Mouse (Mus musculus) lung, embryonic 14.5 days (tissue): Measurements from ENCODE around the gene Celf2. TPM values are rescaled to one million over a fixed set of nuclear protein-coding genes. Genes with fewer than 3 reads are reported as not detected.

Experiments used
- ATAC-seq: fragments of 200-750 bp; cut with Nextera tagmentation; 2 replicates; pipeline ENCODE4 v1.8.0; 2017; ENCODE audit warnings: mild to moderate bottlenecking, moderate TSS enrichment, moderate library complexity; ENCODE audit not compliant: insufficient read depth
- DNase-seq: peaks from one replicate; pipeline ENCODE4 v3.0.0-alpha.2; 2015
- H3K27ac ChIP-seq: fragments of 300-500 bp; sonication (generic); 2 replicates; pipeline ENCODE4 v1.5.1; 2014; ENCODE audit warnings: low read depth, mild to moderate bottlenecking, moderate library complexity
- H3K27me3 ChIP-seq: fragments of 300-500 bp; sonication (generic); 2 replicates; pipeline ENCODE4 v1.6.1; 2014; ENCODE audit warnings: low read length, control low read depth; ENCODE audit not compliant: insufficient read depth
- H3K36me3 ChIP-seq: fragments of 300-500 bp; sonication (generic); 2 replicates; pipeline ENCODE4 v1.6.1; 2014; ENCODE audit warnings: control low read depth; ENCODE audit not compliant: insufficient read depth
- H3K4me1 ChIP-seq: fragments of 300-500 bp; sonication (generic); 2 replicates; pipeline ENCODE4 v1.6.1; 2014; ENCODE audit warnings: antibody characterized with exemption, control low read depth; ENCODE audit not compliant: insufficient read depth
- H3K4me2 ChIP-seq: fragments of 300-500 bp; sonication (generic); 2 replicates; pipeline ENCODE4 v1.6.1; 2014; ENCODE audit warnings: mild to moderate bottlenecking
- H3K4me3 ChIP-seq: fragments of 300-500 bp; sonication (generic); 2 replicates; pipeline ENCODE4 v1.5.1; 2014; ENCODE audit warnings: low read depth, low read length
- H3K9ac ChIP-seq: fragments of 300-500 bp; sonication (generic); 2 replicates; pipeline ENCODE4 v1.6.1; 2014
- H3K9me3 ChIP-seq: fragments of 300-500 bp; sonication (generic); 2 replicates; pipeline ENCODE4 v1.6.1; 2016; ENCODE audit warnings: low read depth, low read length, control low read depth
- CTCF ChIP-seq: IDR thresholded peaks from 2 replicates; pipeline ENCODE4 v1.5.1; 2016; ENCODE audit warnings: antibody characterized with exemption, low read depth
- WGBS: fragments of 180-500 bp; shearing (Covaris S2); extraction: QIAGEN DNeasy Blood & Tissue Kit; methylation state at CpG from one replicate; pipeline ENCODE4 v1.1.7; 2014; 5-methylcytosine and 5-hydroxymethylcytosine counted together
- polyA plus RNA-seq: library from polyadenylated mRNA; unstranded; fragments of >200 nt; fragmentation: Nextera tagmentation; extraction: Ambion mirVana; gene quantifications from 2 replicates; pipeline ENCODE4 v1.2.1, GENCODE M21; 2014

Celf2 gene
- polyA plus RNA-seq, 1 experiment from 2014 or later, result 92.3 TPM

- Histone ChIP-seq H3K4me3 (no peak overlapping the region), H3K4me1 (no peaks in the 10 kb centered on the region), H3K9me3 (no peaks in the 10 kb centered on the region), H3K9ac (no peak overlapping the region), H3K27ac (no peak overlapping the region), H3K4me2 (no peak overlapping the region), H3K36me3 (no peaks in the 10 kb centered on the region), H3K27me3 (no peaks in the 10 kb centered on the region)
- no peak for TF ChIP-seq CTCF
- 74% methylated on average over 7 of the region's 7 CpGs for WGBS
- ATAC-seq (no peak), DNase-seq (no peak)
These were observed 282.6 kb downstream of the Celf2 start for GRCm38 (mm10) chr2:7226785-7227184.

GRCm38 (mm10) chr2:7224346-7225071 lies 284.9 kb downstream of the Celf2 start:
- no peak overlapping the region for H3K27ac ChIP-seq
- H3K4me2 ChIP-seq, result no peak overlapping the region
- no peak overlapping the region for H3K4me3 ChIP-seq
- DNase-seq (no peak), ATAC-seq (no peak)
- H3K27me3 ChIP-seq, result no peaks in the 10 kb centered on the region
- WGBS, result 76% methylated on average over 3 of the region's 3 CpGs
- H3K36me3 ChIP-seq, result no peaks in the 10 kb centered on the region
- TF ChIP-seq CTCF, result no peak
- no peaks in the 10 kb centered on the region for H3K9me3 ChIP-seq
- H3K4me1 ChIP-seq, result no peaks in the 10 kb centered on the region
- no peak overlapping the region for H3K9ac ChIP-seq

GRCm38 (mm10) chr2:7223538-7223937 lies 285.8 kb downstream of the Celf2 start:
- no peak for TF ChIP-seq CTCF
- Histone ChIP-seq H3K9ac (no peak overlapping the region), H3K27me3 (no peaks in the 10 kb centered on the region), H3K27ac (no peak overlapping the region), H3K36me3 (no peaks in the 10 kb centered on the region), H3K4me3 (no peak overlapping the region), H3K9me3 (no peaks in the 10 kb centered on the region), H3K4me2 (no peak overlapping the region), H3K4me1 (no peaks in the 10 kb centered on the region)
- DNase-seq (no peak), ATAC-seq (no peak)
- WGBS, result 60% methylated on average over 2 of the region's 2 CpGs

- DNase-seq (no peak), ATAC-seq (no peak)
- Histone ChIP-seq H3K27me3 (no peaks in the 10 kb centered on the region), H3K27ac (no peak overlapping the region), H3K36me3 (no peaks in the 10 kb centered on the region), H3K9me3 (no peaks in the 10 kb centered on the region), H3K9ac (no peak overlapping the region), H3K4me2 (no peak overlapping the region), H3K4me3 (no peak overlapping the region), H3K4me1 (no peaks in the 10 kb centered on the region)
- no peak for TF ChIP-seq CTCF
- 74% methylated on average over 6 of the region's 6 CpGs for WGBS
These were observed 286.5 kb downstream of the Celf2 start for GRCm38 (mm10) chr2:7222886-7223285.

GRCm38 (mm10) chr2:7221856-7222255 lies 287.5 kb downstream of the Celf2 start:
- 69% methylated on average over 1 of the region's 1 CpGs for WGBS
- H3K4me3 ChIP-seq, result no peak overlapping the region
- H3K27ac ChIP-seq, result no peak overlapping the region
- no peaks in the 10 kb centered on the region for H3K36me3 ChIP-seq
- no peak overlapping the region for H3K4me2 ChIP-seq
- H3K9me3 ChIP-seq, result no peaks in the 10 kb centered on the region
- ATAC-seq (no peak), DNase-seq (no peak)
- no peaks in the 10 kb centered on the region for H3K27me3 ChIP-seq
- H3K9ac ChIP-seq, result no peak overlapping the region
- TF ChIP-seq CTCF, result no peak
- no peaks in the 10 kb centered on the region for H3K4me1 ChIP-seq

GRCm38 (mm10) chr2:7218101-7218500 lies 291.3 kb downstream of the Celf2 start:
- Histone ChIP-seq H3K9ac (no peak overlapping the region), H3K36me3 (no peaks in the 10 kb centered on the region), H3K27ac (no peak overlapping the region), H3K9me3 (no peaks in the 10 kb centered on the region; the same call in 1 of the 2 replicates), H3K4me1 (no peaks in the 10 kb centered on the region), H3K4me2 (no peak overlapping the region), H3K4me3 (no peak overlapping the region), H3K27me3 (no peaks in the 10 kb centered on the region)
- ATAC-seq (no peak), DNase-seq (no peak)
- WGBS, result 87% methylated on average over 2 of the region's 2 CpGs
- no peak for TF ChIP-seq CTCF

- Histone ChIP-seq H3K4me3 (no peak overlapping the region), H3K9ac (no peak overlapping the region), H3K4me2 (0 out of 2 replicates have a peak overlapping the region, but pooled peaks have one; percentile 11), H3K9me3 (no peaks in the 10 kb centered on the region), H3K27ac (no peak overlapping the region), H3K27me3 (no peaks in the 10 kb centered on the region), H3K36me3 (no peaks in the 10 kb centered on the region), H3K4me1 (no peaks in the 10 kb centered on the region)
- ATAC-seq (peak; percentile 79), DNase-seq (peak; percentile 68)
- no peak for TF ChIP-seq CTCF
- 24% methylated on average over 15 of the region's 15 CpGs for WGBS
These were observed 301.5 kb downstream of the Celf2 start for GRCm38 (mm10) chr2:7207691-7208504.
